Mouse (Mus musculus): ENCODE results near the gene Fgfrl1. TPM values are rescaled to one million over a fixed set of nuclear protein-coding genes. Genes with fewer than 3 reads are reported as not detected.
"Not testable (repeated sequence)": the region's sequence is repeated elsewhere in the genome, so short reads cannot be mapped to it uniquely, and the experiment has no call there.

Gene Fgfrl1
- polyA plus RNA-seq, 1 experiment from 2014 or later, result 19.6 TPM

GRCm38 (mm10) chr5:108741844-108742243, 49.7 kb downstream of the Fgfrl1 start:
- WGBS, result 93% methylated on average over 2 of the region's 2 CpGs
- no peaks in the 10 kb centered on the region for H3K9me3 ChIP-seq

DNA sequence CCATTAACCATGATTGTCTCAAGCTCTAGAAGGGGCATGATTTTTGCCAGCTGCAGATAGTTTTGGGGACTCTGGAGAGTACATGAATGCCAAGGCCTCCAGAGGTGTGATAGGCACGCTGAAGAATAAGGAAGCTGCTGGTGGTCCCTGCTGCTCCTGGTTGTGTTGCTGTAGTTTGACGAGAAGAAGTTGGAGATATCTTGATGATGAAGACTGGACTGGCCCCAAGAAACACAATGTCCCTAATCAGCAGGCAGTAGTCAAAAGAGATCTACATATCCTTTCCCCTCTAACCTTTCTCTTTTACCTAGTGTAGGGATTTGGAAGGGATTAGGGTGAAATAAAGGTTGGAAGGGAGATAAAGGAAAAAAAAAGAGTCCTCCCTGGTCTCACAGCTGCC, 50.4 kb downstream of the Fgfrl1 start:
- Histone ChIP-seq H3K9ac (replicated peaks) (no peak overlapping the region), H3K4me1 (no peaks in the 10 kb centered on the region), H3K4me3 (no peak overlapping the region), H3K9me3 (no peaks in the 10 kb centered on the region), H3K27me3 (no peaks in the 10 kb centered on the region), H3K27ac (replicated peaks) (no peak overlapping the region), H3K4me2 (replicated peaks) (no peak overlapping the region), H3K36me3 (no peaks in the 10 kb centered on the region)
- ATAC-seq (ENCODE audit: low FRiP score, low read depth), result no peak
- WGBS, result 64% methylated on average over 2 of the region's 2 CpGs

More at GRCm38 (mm10) chr5:108741844-108742243, 49.7 kb downstream of the Fgfrl1 start:
- Histone ChIP-seq H3K4me2 (replicated peaks) (no peak overlapping the region), H3K4me1 (no peaks in the 10 kb centered on the region), H3K4me3 (no peak overlapping the region), H3K36me3 (no peaks in the 10 kb centered on the region), H3K27me3 (no peaks in the 10 kb centered on the region), H3K9ac (replicated peaks) (no peak overlapping the region), H3K27ac (replicated peaks) (no peak overlapping the region)
- no peak for ATAC-seq (ENCODE audit: low FRiP score, low read depth)

DNA sequence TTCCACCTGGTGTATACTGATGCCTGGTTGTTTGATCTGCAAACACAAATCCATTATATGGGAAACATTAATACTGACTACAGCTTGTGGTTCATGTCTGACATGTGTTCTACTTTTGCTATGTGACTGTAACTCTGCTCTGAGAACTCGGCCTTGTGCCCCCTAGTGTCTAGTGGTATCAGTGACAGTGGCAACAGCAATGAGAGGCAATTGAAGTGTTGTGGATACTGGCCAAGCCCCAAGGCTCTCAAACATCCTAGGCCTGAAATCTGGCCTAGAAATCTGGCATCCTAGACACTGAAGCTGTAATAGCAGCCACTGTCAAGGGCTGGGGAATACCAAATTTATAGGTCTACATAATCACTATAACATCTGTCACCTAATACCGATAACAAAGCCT, 51.7 kb downstream of the Fgfrl1 start:
- H3K36me3 ChIP-seq, result no peaks in the 10 kb centered on the region
- H3K4me1 ChIP-seq, result no peaks in the 10 kb centered on the region
- no peaks in the 10 kb centered on the region for H3K27me3 ChIP-seq
- H3K4me2 ChIP-seq (replicated peaks), result no peak overlapping the region
- H3K9ac ChIP-seq (replicated peaks), result no peak overlapping the region
- ATAC-seq (ENCODE audit: low FRiP score, low read depth), result no peak
- no peaks in the 10 kb centered on the region for H3K9me3 ChIP-seq
- H3K4me3 ChIP-seq, result no peak overlapping the region
- no peak overlapping the region for H3K27ac ChIP-seq (replicated peaks)
- 74% methylated on average over 2 of the region's 2 CpGs for WGBS

DNA sequence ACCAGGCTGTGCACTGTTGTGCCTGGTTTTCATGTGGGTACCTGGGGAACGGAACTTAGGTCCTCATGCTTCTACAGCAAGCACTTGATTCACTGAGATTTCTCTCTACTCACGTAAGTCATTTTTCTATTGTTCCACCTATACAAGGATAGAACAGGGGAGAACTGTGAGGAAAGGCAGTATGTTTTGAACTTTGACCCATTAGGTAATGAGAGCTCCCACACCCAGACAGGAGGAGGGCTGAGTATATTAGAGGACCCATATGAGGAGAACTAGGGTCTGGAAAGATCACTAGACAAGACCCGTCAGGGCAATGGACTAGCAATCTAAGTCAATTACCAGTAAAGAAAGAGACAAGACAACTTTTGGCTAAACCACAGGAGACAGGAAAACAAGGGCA, 52.4 kb downstream of the Fgfrl1 start:
- Histone ChIP-seq H3K27ac (replicated peaks) (no peak overlapping the region), H3K27me3 (no peaks in the 10 kb centered on the region), H3K9ac (replicated peaks) (no peak overlapping the region), H3K36me3 (no peaks in the 10 kb centered on the region), H3K4me3 (no peak overlapping the region), H3K9me3 (no peaks in the 10 kb centered on the region), H3K4me2 (replicated peaks) (no peak overlapping the region), H3K4me1 (no peaks in the 10 kb centered on the region)
- 86% methylated on average over 3 of the region's 3 CpGs for WGBS
- ATAC-seq (ENCODE audit: low FRiP score, low read depth), result no peak

GRCm38 (mm10) chr5:108750328-108751210, 58.4 kb downstream of the Fgfrl1 start:
- H3K36me3 ChIP-seq, result no peaks in the 10 kb centered on the region
- H3K4me1 ChIP-seq, result no peaks in the 10 kb centered on the region
- H3K9ac ChIP-seq (replicated peaks), result no peak overlapping the region
- no peaks in the 10 kb centered on the region for H3K27me3 ChIP-seq
- no peak overlapping the region for H3K4me2 ChIP-seq (replicated peaks)
- H3K4me3 ChIP-seq, result no peak overlapping the region
- ATAC-seq (ENCODE audit: low FRiP score, low read depth), result no peak
- no peaks in the 10 kb centered on the region for H3K9me3 ChIP-seq
- WGBS, result 81% methylated on average over 5 of the region's 5 CpGs
- H3K27ac ChIP-seq (replicated peaks), result no peak overlapping the region

GRCm38 (mm10) chr5:108751258-108751657, 59.1 kb downstream of the Fgfrl1 start:
- H3K36me3 ChIP-seq; H3K4me2 ChIP-seq (replicated peaks); H3K9ac ChIP-seq (replicated peaks); H3K4me3 ChIP-seq; H3K9me3 ChIP-seq; ATAC-seq (ENCODE audit: low FRiP score, low read depth); H3K4me1 ChIP-seq; H3K27ac ChIP-seq (replicated peaks); H3K27me3 ChIP-seq: not testable (repeated sequence)
- WGBS, result 90% methylated on average over 4 of the region's 4 CpGs

Other genes starting within 250 kb of the Fgfrl1 start
- gene Mfsd7a, start 243.5 kb upstream of the Fgfrl1 start, polyA plus RNA-seq (2016; fragmentation: Nextera tagmentation; extraction: Ambion mirVana), result 0.12 and 0.20 TPM in 2 replicates
- 35.3 and 40.3 TPM in 2 replicates for gene Pcgf3, start 231.2 kb upstream of the Fgfrl1 start, polyA plus RNA-seq (2016; fragmentation: Nextera tagmentation; extraction: Ambion mirVana)
- 11.2 and 11.4 TPM in 2 replicates for gene Cplx1, start 142.4 kb upstream of the Fgfrl1 start, polyA plus RNA-seq (2016; fragmentation: Nextera tagmentation; extraction: Ambion mirVana)
- gene Gak, start 62.6 kb upstream of the Fgfrl1 start, polyA plus RNA-seq (2016; fragmentation: Nextera tagmentation; extraction: Ambion mirVana), result 60.5 and 61.5 TPM in 2 replicates
- gene Tmem175, start 62.6 kb upstream of the Fgfrl1 start, polyA plus RNA-seq (2016; fragmentation: Nextera tagmentation; extraction: Ambion mirVana), result 18.7 and 21.5 TPM in 2 replicates
- 12.3 and 12.8 TPM in 2 replicates for gene Idua, start 32.1 kb upstream of the Fgfrl1 start, polyA plus RNA-seq (2016; fragmentation: Nextera tagmentation; extraction: Ambion mirVana)
- gene Dgkq, start 22.7 kb upstream of the Fgfrl1 start, polyA plus RNA-seq (2016; fragmentation: Nextera tagmentation; extraction: Ambion mirVana), result 21.2 and 21.7 TPM in 2 replicates
- gene Slc26a1, start 16.8 kb upstream of the Fgfrl1 start, polyA plus RNA-seq (2016; fragmentation: Nextera tagmentation; extraction: Ambion mirVana), result 1.7 and 1.9 TPM in 2 replicates
- gene Rnf212, start 82.6 kb downstream of the Fgfrl1 start, polyA plus RNA-seq (2016; fragmentation: Nextera tagmentation; extraction: Ambion mirVana), result 0.37 TPM in 1 of 2 replicates, not detected in the other
- not detected in 2 replicates for gene Tmed11, start 103.0 kb downstream of the Fgfrl1 start, polyA plus RNA-seq (2016; fragmentation: Nextera tagmentation; extraction: Ambion mirVana)
- gene Vmn2r8, start 116.5 kb downstream of the Fgfrl1 start, polyA plus RNA-seq (2016; fragmentation: Nextera tagmentation; extraction: Ambion mirVana), result not detected in 2 replicates
- not detected in 2 replicates for gene Vmn2r9, start 160.2 kb downstream of the Fgfrl1 start, polyA plus RNA-seq (2016; fragmentation: Nextera tagmentation; extraction: Ambion mirVana)

All from midbrain, embryonic 12.5 days (tissue).